Mouse (Mus musculus): ENCODE results near the gene Pear1. TPM values are rescaled to one million over a fixed set of nuclear protein-coding genes. Genes with fewer than 3 reads are reported as not detected.

Gene Pear1
- polyA plus RNA-seq, 1 experiment, result 0.65 TPM

DNA sequence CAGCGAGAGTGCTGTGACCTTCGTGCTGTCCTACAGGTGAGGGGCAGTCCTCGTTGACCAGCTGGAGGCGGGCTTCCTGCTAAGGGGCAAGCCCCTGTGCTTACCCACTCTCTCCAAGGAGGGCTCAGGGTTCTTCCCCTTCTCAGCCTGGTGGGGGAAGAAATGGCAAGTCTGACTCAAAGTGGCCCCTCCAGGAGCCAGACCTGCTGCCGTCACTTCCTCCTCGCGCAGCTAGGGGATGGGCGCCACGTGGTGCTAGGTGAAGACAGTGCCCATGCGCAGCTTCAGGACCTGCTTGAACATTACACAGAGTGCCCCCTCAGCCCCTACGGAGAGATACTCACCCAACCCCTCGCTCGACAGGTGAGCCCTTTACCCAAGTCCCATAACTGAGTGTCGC is 25.0 kb upstream of the Pear1 start:
- Histone ChIP-seq H3ac (ENCODE audit: control insufficient read depth, insufficient read length) (no peak overlapping the region), H3K4me3 (no peak overlapping the region), H3K36me3 (ENCODE audit: control insufficient read depth, insufficient read depth) (no peaks in the 10 kb centered on the region), H3K4me2 (ENCODE audit: low read depth) (no peak overlapping the region), H3K79me2 (ENCODE audit: control insufficient read depth, insufficient read depth) (no peaks in the 10 kb centered on the region), H3K27me3 (ENCODE audit: control insufficient read depth, insufficient read depth, insufficient read length) (no peaks in the 10 kb centered on the region)
- no peak for TF ChIP-seq SRF (IDR thresholded peaks at IDR 0.05; ENCODE audit: control insufficient read depth, insufficient read length, low read depth)
- TF ChIP-seq USF1 (IDR thresholded peaks at IDR 0.05; ENCODE audit: low read depth), result no peak

- Histone ChIP-seq H3K36me3 (ENCODE audit: control insufficient read depth, insufficient read depth) (no peaks in the 10 kb centered on the region), H3K4me3 (no peak overlapping the region), H3K79me2 (ENCODE audit: control insufficient read depth, insufficient read depth) (no peaks in the 10 kb centered on the region), H3K4me2 (ENCODE audit: low read depth) (no peak overlapping the region), H3K27me3 (ENCODE audit: control insufficient read depth, insufficient read depth, insufficient read length) (no peaks in the 10 kb centered on the region), H3ac (ENCODE audit: control insufficient read depth, insufficient read length) (no peak overlapping the region)
- TF ChIP-seq TCF3 (IDR thresholded peaks at IDR 0.05; ENCODE audit: insufficient read length, low read depth), result no peak
- no peak for TF ChIP-seq MAX (IDR thresholded peaks at IDR 0.05; ENCODE audit: low read depth)
- no peak for TF ChIP-seq SRF (IDR thresholded peaks at IDR 0.05; ENCODE audit: control insufficient read depth, insufficient read length, low read depth)
- TF ChIP-seq POLR2A (IDR thresholded peaks at IDR 0.05; ENCODE audit: insufficient read length, low read depth), result no peak
- no peak for TF ChIP-seq MYOG (IDR thresholded peaks at IDR 0.05; ENCODE audit: control insufficient read depth in 1 of 3, insufficient read depth in 1 of 3, insufficient read length in 2 of 3, low read depth in 2 of 3)
- TF ChIP-seq TCF12 (IDR thresholded peaks at IDR 0.05; ENCODE audit: insufficient read depth, poor library complexity, severe bottlenecking), result no peak
- no peak for TF ChIP-seq E2F4 (IDR thresholded peaks at IDR 0.05; ENCODE audit: insufficient read depth)
- no peak for TF ChIP-seq REST (IDR thresholded peaks at IDR 0.05; ENCODE audit: insufficient read depth, insufficient read length)
Measured at GRCm38 (mm10) chr3:87847680-87848079, 23.6 kb upstream of the Pear1 start.

DNA sequence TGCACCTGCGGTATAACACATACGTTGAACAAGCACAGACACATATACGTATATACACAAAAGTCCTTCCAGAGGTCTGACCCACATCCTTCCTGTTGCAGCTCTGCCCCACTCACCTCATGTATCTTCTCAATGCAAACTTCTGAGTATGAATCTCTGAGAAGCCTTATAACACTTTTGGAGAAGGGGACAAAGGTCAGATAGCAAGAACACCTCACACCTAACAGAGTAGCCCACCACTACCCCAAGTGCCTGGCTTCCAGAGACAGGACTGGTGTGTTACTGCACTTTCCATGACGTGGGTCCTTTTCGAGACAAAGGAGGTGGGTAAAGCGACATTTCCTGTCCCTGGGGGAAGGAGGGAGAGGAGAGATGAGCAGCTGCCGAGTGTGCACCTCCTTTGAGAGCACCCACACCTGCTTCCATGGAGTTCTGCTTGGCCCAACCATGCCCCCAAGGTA is 22.6 kb upstream of the Pear1 start, which contains the start of gene Sh2d2a:
TSS of gene Sh2d2a (plus strand) at position 106 of the 461 bp plus-strand sequence.
- H3K36me3 ChIP-seq (ENCODE audit: control insufficient read depth, insufficient read depth), result no peaks in the 10 kb centered on the region
- no peak within 1 kb of the TSS for H3K4me3 ChIP-seq
- H3K4me2 ChIP-seq (ENCODE audit: low read depth), result no peak within 1 kb of the TSS
- TF ChIP-seq USF1 (IDR thresholded peaks at IDR 0.05; ENCODE audit: low read depth), result no peak
- no peak for TF ChIP-seq POLR2AphosphoS2 (IDR thresholded peaks at IDR 0.05; ENCODE audit: insufficient read length, low read depth)
- no peak for TF ChIP-seq POLR2A (IDR thresholded peaks at IDR 0.05; ENCODE audit: insufficient read length, low read depth)
- TF ChIP-seq CEBPB (IDR thresholded peaks at IDR 0.05; ENCODE audit: insufficient read depth, poor library complexity, severe bottlenecking), result no peak
- H3K27me3 ChIP-seq (ENCODE audit: control insufficient read depth, insufficient read depth, insufficient read length), result no peaks in the 10 kb centered on the region
- H3K79me2 ChIP-seq (ENCODE audit: control insufficient read depth, insufficient read depth), result no peaks in the 10 kb centered on the region
- no peak within 1 kb of the TSS for H3ac ChIP-seq (ENCODE audit: control insufficient read depth, insufficient read length)

GRCm38 (mm10) chr3:87846186-87846585 is 22.1 kb upstream of the Pear1 start:
- H3K36me3 ChIP-seq (ENCODE audit: control insufficient read depth, insufficient read depth), result no peaks in the 10 kb centered on the region
- no peaks in the 10 kb centered on the region for H3K27me3 ChIP-seq (ENCODE audit: control insufficient read depth, insufficient read depth, insufficient read length)
- H3K79me2 ChIP-seq (ENCODE audit: control insufficient read depth, insufficient read depth), result no peaks in the 10 kb centered on the region
- H3K4me2 ChIP-seq (ENCODE audit: low read depth), result no peak overlapping the region
- TF ChIP-seq POLR2AphosphoS2 (IDR thresholded peaks at IDR 0.05; ENCODE audit: insufficient read length, low read depth), result no peak
- no peak overlapping the region for H3K4me3 ChIP-seq
- H3ac ChIP-seq (ENCODE audit: control insufficient read depth, insufficient read length), result no peak overlapping the region

GRCm38 (mm10) chr3:87844981-87845380 is 20.9 kb upstream of the Pear1 start:
- Histone ChIP-seq H3K27me3 (ENCODE audit: control insufficient read depth, insufficient read depth, insufficient read length) (no peaks in the 10 kb centered on the region), H3K36me3 (ENCODE audit: control insufficient read depth, insufficient read depth) (no peaks in the 10 kb centered on the region), H3K4me2 (ENCODE audit: low read depth) (no peak overlapping the region), H3K79me2 (ENCODE audit: control insufficient read depth, insufficient read depth) (no peaks in the 10 kb centered on the region), H3K4me3 (no peak overlapping the region), H3ac (ENCODE audit: control insufficient read depth, insufficient read length) (no peak overlapping the region)
- no peak for TF ChIP-seq POLR2A (IDR thresholded peaks at IDR 0.05; ENCODE audit: insufficient read length, low read depth)

DNA sequence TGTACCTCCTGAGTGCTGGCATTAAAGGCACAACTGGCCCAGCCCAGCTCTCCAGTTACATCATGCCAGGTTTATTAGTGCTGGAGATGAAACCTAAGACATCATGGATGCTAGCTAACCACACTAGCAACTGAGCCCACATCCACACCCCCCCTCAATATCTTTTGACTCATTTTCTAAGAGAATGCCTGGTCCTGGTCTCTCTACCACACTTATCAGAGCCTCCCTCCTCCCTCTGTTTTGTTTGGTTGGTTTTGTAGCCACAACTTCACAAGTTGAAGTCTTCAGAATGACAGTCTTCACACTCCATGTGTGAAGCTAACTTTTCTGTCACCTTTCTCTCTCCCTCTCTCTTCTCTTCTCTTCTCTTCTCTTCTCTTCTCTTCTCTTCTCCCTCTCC is 16.8 kb upstream of the Pear1 start:
- peaks cover 11% of the 10 kb centered on the region for H3K27me3 ChIP-seq (ENCODE audit: control insufficient read depth, insufficient read depth, insufficient read length)
- H3K36me3 ChIP-seq (ENCODE audit: control insufficient read depth, insufficient read depth), result no peaks in the 10 kb centered on the region
- TF ChIP-seq POLR2A (IDR thresholded peaks at IDR 0.05; ENCODE audit: insufficient read length, low read depth) (no peak), SRF (IDR thresholded peaks at IDR 0.05; ENCODE audit: control insufficient read depth, insufficient read length, low read depth) (no peak), POLR2AphosphoS2 (IDR thresholded peaks at IDR 0.05; ENCODE audit: insufficient read length, low read depth) (no peak), MAX (IDR thresholded peaks at IDR 0.05; ENCODE audit: low read depth) (no peak), TCF12 (IDR thresholded peaks at IDR 0.05; ENCODE audit: insufficient read depth, poor library complexity, severe bottlenecking) (no peak), MYOG (IDR thresholded peaks at IDR 0.05; ENCODE audit: control insufficient read depth in 1 of 3, insufficient read depth in 1 of 3, insufficient read length in 2 of 3, low read depth in 2 of 3) (no peak), TCF3 (IDR thresholded peaks at IDR 0.05; ENCODE audit: insufficient read length, low read depth) (no peak), REST (IDR thresholded peaks at IDR 0.05; ENCODE audit: insufficient read depth, insufficient read length) (no peak), MYOD1 (IDR thresholded peaks at IDR 0.05; ENCODE audit: control insufficient read depth in 1 of 3, insufficient read length in 2 of 3, low read depth in 2 of 3) (no peak), E2F4 (IDR thresholded peaks at IDR 0.05; ENCODE audit: insufficient read depth) (no peak), CEBPB (IDR thresholded peaks at IDR 0.05; ENCODE audit: insufficient read depth, poor library complexity, severe bottlenecking) (no peak), USF1 (IDR thresholded peaks at IDR 0.05; ENCODE audit: low read depth) (no peak)
- no peak overlapping the region for H3K4me3 ChIP-seq
- no peak overlapping the region for H3K4me2 ChIP-seq (ENCODE audit: low read depth)
- no peak overlapping the region for H3ac ChIP-seq (ENCODE audit: control insufficient read depth, insufficient read length)
- H3K79me2 ChIP-seq (ENCODE audit: control insufficient read depth, insufficient read depth), result no peaks in the 10 kb centered on the region

All from myocyte (in vitro differentiated cells).